Mouse (Mus musculus) cerebellum, adult 2 months (tissue): ENCODE measurements around the gene Rnaseh2c.

ENCODE experiments used
- CTCF ChIP-seq: fragments of 200-500 bp; IDR thresholded peaks from 2 replicates; pipeline ENCODE4 v1.5.1; 2011; ENCODE audit warnings: low read depth, mild to moderate bottlenecking, control low read depth, low read length, moderate library complexity, borderline replicate concordance; ENCODE audit not compliant: insufficient read depth
- POLR2A ChIP-seq: fragments of 200-500 bp; IDR thresholded peaks from 2 replicates; pipeline ENCODE4 v1.6.1; 2011; ENCODE audit warnings: low read length, control low read depth, borderline replicate concordance; ENCODE audit not compliant: insufficient read depth

DNA sequence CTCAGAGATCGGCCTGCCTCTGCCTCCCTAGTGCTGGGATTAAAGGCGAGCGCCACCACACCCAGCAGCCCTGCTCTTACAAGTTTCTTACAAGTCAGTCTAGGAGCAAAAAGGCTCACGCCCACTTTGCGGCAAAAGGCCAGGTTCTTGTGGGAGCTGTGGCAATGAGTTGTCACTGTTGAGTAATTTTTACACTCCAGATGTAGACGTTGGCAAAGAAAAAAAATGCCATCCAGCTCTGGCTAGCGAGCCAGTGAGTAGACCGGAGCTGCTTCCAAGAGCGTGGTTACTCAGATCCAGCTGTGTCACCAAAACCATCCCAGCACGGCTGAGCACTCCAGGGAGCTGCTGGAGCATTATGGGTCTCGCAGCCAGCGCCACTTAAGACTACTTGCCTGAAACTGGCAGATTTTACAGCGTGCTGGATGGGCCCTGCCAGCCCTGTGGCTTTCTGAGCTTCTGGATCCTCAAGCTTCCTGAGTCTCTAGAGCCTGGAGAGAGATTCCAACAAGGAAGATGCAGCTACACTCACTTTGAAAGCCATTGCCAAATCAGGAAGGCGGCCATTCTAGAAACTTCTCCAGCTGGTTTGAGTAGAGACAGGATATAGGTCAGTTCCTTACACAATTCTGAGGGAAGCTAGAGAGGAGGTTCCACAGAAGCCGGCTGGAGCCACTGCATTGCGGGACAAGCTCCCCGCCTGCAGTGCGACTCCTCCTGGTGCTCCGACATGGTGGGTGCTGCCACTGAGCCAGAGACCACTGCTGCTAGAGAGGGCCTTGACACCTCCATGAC lies 29.1 kb upstream of the Rnaseh2c start:
- no peak for TF ChIP-seq POLR2A
- no peak for TF ChIP-seq CTCF
